Mouse (Mus musculus) hindbrain, embryonic 11.5 days (tissue): ENCODE data around the gene Grk5. TPM values are rescaled to one million over a fixed set of nuclear protein-coding genes. Genes with fewer than 3 reads are reported as not detected.

Experiments
- ATAC-seq: fragments of 200-750 bp; cut with Nextera tagmentation; 2 replicates; pipeline ENCODE4 v1.8.0; 2017; ENCODE audit warnings: mild to moderate bottlenecking, moderate TSS enrichment, moderate library complexity; ENCODE audit not compliant: low FRiP score
- DNase-seq: peaks from one replicate; pipeline ENCODE4 v3.0.0-alpha.2; 2015; ENCODE audit warnings: low spot score
- H3K27ac ChIP-seq: fragments of 300-500 bp; sonication (generic); 2 replicates; pipeline ENCODE4 v1.5.1; 2014; ENCODE audit warnings: mild to moderate bottlenecking, low read depth, low read length
- H3K27me3 ChIP-seq: fragments of 300-500 bp; sonication (generic); 2 replicates; pipeline ENCODE4 v1.6.1; 2014; ENCODE audit warnings: mild to moderate bottlenecking, low read length, moderate library complexity, mixed read lengths; ENCODE audit not compliant: control insufficient read depth, insufficient read depth
- H3K36me3 ChIP-seq: fragments of 300-500 bp; sonication (generic); 2 replicates; pipeline ENCODE4 v1.6.1; 2014; ENCODE audit warnings: mild to moderate bottlenecking, low read length, moderate library complexity, mixed read lengths; ENCODE audit not compliant: control insufficient read depth, insufficient read depth
- H3K4me1 ChIP-seq: fragments of 300-500 bp; sonication (generic); replicated peaks from 2 replicates; pipeline ENCODE4 v1.6.1; 2014; ENCODE audit warnings: low read length, mixed read lengths; ENCODE audit not compliant: control insufficient read depth, insufficient read depth
- H3K4me2 ChIP-seq: fragments of 300-500 bp; sonication (generic); replicated peaks from 2 replicates; pipeline ENCODE4 v1.6.1; 2014; ENCODE audit warnings: mild to moderate bottlenecking, low read depth, low read length
- H3K4me3 ChIP-seq: fragments of 300-500 bp; sonication (generic); 2 replicates; pipeline ENCODE4 v1.5.1; 2014; ENCODE audit warnings: low read depth, low read length
- H3K9ac ChIP-seq: fragments of 300-500 bp; sonication (generic); 2 replicates; pipeline ENCODE4 v1.6.1; 2014; ENCODE audit warnings: low read depth, low read length
- H3K9me3 ChIP-seq: fragments of 300-500 bp; sonication (generic); 2 replicates; pipeline ENCODE4 v1.6.1; 2016; ENCODE audit warnings: low read length; ENCODE audit not compliant: control insufficient read depth
- whole genome bisulfite sequencing: fragments of 180-500 bp; shearing (Covaris S2); extraction: QIAGEN DNeasy Blood & Tissue Kit; methylation state at CpG from one replicate; pipeline ENCODE4 v1.1.7; 2014; 5-methylcytosine and 5-hydroxymethylcytosine counted together
- polyA plus RNA-seq: library from polyadenylated mRNA; unstranded; fragments of >200 nt; fragmentation: Nextera tagmentation; extraction: Ambion mirVana; gene quantifications from 2 replicates; pipeline ENCODE4 v1.2.1, GENCODE M21; 2014

The Grk5 gene
- polyA plus RNA-seq, 1 experiment from 2014 or later, result 3.0 TPM

DNA sequence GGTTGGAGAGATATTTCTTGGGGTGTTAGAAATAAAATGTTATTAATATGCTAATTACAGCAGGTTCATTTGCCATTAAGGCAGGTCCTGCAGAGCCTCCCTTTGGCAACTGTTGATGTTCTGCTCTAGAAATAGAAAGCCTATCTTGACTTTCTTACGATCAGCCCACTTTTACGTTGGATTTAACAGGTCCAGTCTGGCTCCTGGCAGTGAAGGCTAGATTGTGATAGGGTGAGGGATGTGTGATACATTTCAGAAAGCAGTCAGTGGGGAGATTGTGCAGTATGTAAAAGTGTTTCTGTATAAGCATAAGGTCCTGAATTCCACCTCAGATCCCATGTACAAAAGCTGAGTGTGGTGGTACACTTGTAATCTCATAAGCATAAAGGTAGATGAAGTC lies 119.7 kb downstream of the Grk5 start:
- no peak for ATAC-seq
- no peak overlapping the region for H3K4me3 ChIP-seq
- H3K27ac ChIP-seq, result no peak overlapping the region
- H3K9me3 ChIP-seq, result no peaks in the 10 kb centered on the region
- no peak overlapping the region for H3K4me2 ChIP-seq
- H3K36me3 ChIP-seq, result no peaks in the 10 kb centered on the region
- no peak for DNase-seq
- H3K9ac ChIP-seq, result no peak overlapping the region
- no peaks in the 10 kb centered on the region for H3K4me1 ChIP-seq
- H3K27me3 ChIP-seq, result no peaks in the 10 kb centered on the region
- WGBS, result 98% methylated on average over 2 of the region's 2 CpGs

DNA sequence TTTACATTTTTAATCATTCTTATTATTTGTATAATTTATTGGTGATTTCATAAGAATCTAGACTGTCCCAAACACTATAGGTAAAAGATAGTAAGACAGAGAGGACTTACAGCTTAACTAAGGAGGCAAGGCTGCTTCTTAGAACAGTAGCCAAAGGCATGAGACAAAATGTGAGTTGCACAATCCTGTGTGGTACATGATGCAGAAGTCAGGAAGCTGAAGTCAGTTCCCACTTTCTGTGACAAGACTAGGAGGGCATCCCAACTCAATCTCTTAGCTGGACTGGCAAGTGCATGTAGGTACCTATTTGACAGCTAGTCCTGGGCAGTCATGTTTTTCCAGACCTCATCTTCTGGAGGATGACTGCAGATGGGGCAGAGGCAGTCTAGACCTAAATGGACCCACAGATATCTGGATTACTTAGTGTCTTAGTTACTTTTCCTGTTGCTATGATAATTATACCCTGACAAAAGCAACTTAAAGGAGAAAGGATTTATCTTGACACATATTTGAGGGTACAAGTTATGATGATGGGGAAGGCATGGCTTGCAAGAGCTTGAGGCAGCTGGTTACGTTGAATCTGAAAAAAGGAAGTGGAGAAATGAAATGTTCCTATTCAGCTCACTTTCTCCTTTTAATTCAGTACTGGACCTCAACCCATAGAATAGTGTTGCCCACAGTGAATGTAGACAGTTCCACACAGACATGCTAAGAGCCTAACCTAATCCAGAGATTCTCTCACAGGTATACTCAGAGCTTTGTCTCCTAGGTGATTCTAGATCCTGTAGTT lies 128.1 kb downstream of the Grk5 start:
- Histone ChIP-seq H3K27ac (no peak overlapping the region), H3K4me2 (no peak overlapping the region), H3K36me3 (no peaks in the 10 kb centered on the region), H3K9me3 (no peaks in the 10 kb centered on the region), H3K4me1 (no peaks in the 10 kb centered on the region), H3K27me3 (no peaks in the 10 kb centered on the region), H3K4me3 (no peak overlapping the region), H3K9ac (no peak overlapping the region)
- ATAC-seq, result no peak
- no peak for DNase-seq
- WGBS, result 88% methylated on average over 1 of the region's 1 CpGs

DNA sequence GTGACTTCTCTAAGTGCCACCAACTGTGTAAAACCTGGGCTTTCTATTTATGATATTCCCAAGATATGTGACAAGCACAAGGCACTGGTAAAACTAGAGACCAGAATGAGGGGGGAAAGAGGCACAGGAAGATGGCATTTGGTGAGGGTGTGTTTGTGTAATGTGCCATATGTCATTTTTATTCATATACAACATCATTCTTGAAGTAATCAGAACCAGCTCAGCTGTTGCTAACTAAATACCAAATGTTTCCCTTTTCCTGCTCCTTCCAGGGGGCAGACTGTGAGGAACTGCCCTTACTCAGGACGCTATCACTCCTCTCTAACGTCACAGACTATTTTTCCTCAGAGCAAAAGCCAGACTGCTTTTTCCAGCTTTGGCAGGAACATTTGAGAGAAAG lies 132.0 kb downstream of the Grk5 start:
- ATAC-seq, result no peak
- no peak overlapping the region for H3K27ac ChIP-seq
- H3K9me3 ChIP-seq, result no peaks in the 10 kb centered on the region
- H3K27me3 ChIP-seq, result no peaks in the 10 kb centered on the region
- H3K9ac ChIP-seq, result no peak overlapping the region
- H3K4me1 ChIP-seq, result no peaks in the 10 kb centered on the region
- no peaks in the 10 kb centered on the region for H3K36me3 ChIP-seq
- H3K4me3 ChIP-seq, result no peak overlapping the region
- 60% methylated on average over 2 of the region's 2 CpGs for WGBS
- DNase-seq, result no peak
- no peak overlapping the region for H3K4me2 ChIP-seq

DNA sequence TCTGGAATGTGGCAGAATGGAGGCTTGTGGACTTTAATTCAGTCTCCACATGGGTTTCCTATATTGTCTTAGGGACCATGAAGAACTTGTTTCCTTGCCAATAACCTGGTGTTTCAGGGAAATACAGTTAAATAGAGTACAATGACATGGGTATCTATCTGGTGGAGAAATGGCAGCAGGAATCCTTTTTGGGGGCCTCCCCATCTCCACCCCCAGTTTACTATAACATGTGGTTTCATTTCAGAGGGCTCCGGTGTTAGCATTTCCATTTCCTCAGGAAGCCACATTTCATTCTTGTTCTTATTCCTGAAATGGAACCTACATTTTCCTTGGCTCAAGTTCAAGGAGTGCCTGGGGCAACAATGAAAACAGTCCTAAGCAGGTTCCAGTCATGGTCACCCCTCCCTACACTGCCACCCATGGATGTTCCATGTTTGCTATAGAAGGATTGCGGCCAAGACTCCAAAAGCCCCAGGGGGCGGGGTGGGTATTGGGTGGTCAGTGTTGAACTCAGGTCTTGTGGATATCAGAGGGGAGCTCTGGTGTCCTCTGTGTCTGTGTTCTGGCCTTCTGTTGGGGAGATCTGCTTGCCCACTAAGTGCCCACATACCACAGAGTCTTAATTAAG lies 132.5 kb downstream of the Grk5 start:
- WGBS, result 81% methylated on average over 3 of the region's 3 CpGs
- no peak overlapping the region for H3K27ac ChIP-seq
- DNase-seq (no peak), ATAC-seq (no peak)
- H3K27me3 ChIP-seq, result no peaks in the 10 kb centered on the region
- H3K36me3 ChIP-seq, result no peaks in the 10 kb centered on the region
- no peak overlapping the region for H3K4me2 ChIP-seq
- H3K4me1 ChIP-seq, result no peaks in the 10 kb centered on the region
- H3K4me3 ChIP-seq, result no peak overlapping the region
- H3K9me3 ChIP-seq, result no peaks in the 10 kb centered on the region
- no peak overlapping the region for H3K9ac ChIP-seq

DNA sequence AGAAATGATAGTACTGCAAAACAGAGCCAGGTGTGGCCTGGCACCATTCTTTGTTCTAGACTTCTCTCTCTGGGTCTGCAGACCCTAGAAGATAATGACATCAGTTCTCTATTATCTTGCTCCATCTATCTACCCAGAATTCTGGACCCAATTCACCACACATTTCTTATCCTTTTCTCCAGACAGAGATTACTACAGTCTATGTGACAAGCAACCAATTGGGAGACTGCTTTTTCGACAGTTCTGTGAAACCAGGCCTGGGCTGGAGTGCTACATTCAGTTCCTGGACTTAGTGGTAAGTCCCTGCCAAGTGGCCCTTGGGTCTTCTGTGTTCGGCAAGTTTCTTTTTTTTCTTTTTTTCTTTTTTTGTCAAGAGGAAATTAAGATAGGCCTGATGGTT lies 142.0 kb downstream of the Grk5 start:
- Histone ChIP-seq H3K27me3 (no peaks in the 10 kb centered on the region), H3K9me3 (no peaks in the 10 kb centered on the region), H3K27ac (no peak overlapping the region), H3K4me3 (no peak overlapping the region), H3K9ac (no peak overlapping the region), H3K36me3 (no peaks in the 10 kb centered on the region), H3K4me2 (no peak overlapping the region), H3K4me1 (no peaks in the 10 kb centered on the region)
- WGBS, result 89% methylated on average over 2 of the region's 2 CpGs
- DNase-seq (no peak), ATAC-seq (no peak)

DNA sequence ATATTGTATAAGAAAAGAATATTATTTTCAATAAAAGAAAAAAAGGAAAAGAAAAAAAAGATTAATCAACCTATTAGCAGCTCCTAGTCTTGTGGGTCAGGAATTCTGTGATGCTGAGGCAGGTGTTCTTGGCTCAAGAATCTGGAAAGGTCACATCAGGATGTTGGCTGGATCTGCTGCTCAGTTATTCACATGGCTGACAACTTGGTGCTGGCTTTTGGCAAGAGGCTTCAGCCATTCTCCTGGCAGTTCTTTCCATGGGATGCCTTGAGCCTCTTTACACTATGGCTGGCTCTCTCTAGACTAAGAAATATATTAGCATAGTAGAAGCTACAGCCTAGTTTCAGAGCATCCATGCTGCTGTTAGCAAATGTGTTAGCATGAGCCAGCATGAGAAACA lies 149.6 kb downstream of the Grk5 start:
- no peak overlapping the region for H3K27ac ChIP-seq
- H3K4me1 ChIP-seq, result no peaks in the 10 kb centered on the region
- no peaks in the 10 kb centered on the region for H3K9me3 ChIP-seq
- no peak overlapping the region for H3K4me2 ChIP-seq
- H3K36me3 ChIP-seq, result no peaks in the 10 kb centered on the region
- no peak for ATAC-seq
- DNase-seq, result no peak
- H3K4me3 ChIP-seq, result no peak overlapping the region
- no peak overlapping the region for H3K9ac ChIP-seq
- no peaks in the 10 kb centered on the region for H3K27me3 ChIP-seq

DNA sequence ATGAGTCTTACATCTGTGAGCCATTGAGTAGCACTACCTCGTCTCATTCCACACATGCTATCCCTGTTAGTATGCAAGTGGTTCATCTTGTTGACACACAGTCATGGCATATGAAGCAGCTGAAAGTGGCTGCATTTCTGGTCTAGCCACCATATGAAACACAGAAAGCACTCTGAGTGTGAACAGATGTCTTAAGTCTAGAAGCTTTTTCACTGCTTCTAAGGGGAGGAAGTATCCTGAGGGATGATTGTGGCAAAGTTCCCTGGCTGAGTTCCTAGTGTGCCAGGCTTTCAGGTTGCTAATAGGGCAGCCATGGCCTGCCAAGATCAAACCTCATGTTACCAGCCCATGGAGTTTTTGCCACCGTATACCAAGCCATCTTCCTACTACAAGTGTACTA lies 159.1 kb downstream of the Grk5 start:
- H3K9ac ChIP-seq, result no peak overlapping the region
- no peak overlapping the region for H3K4me3 ChIP-seq
- DNase-seq (no peak), ATAC-seq (no peak)
- H3K4me1 ChIP-seq, result no peaks in the 10 kb centered on the region
- no peaks in the 10 kb centered on the region for H3K36me3 ChIP-seq
- H3K4me2 ChIP-seq, result no peak overlapping the region
- 92% methylated on average over 2 of the region's 2 CpGs for WGBS
- H3K27ac ChIP-seq, result no peak overlapping the region
- H3K9me3 ChIP-seq, result no peaks in the 10 kb centered on the region
- no peaks in the 10 kb centered on the region for H3K27me3 ChIP-seq

DNA sequence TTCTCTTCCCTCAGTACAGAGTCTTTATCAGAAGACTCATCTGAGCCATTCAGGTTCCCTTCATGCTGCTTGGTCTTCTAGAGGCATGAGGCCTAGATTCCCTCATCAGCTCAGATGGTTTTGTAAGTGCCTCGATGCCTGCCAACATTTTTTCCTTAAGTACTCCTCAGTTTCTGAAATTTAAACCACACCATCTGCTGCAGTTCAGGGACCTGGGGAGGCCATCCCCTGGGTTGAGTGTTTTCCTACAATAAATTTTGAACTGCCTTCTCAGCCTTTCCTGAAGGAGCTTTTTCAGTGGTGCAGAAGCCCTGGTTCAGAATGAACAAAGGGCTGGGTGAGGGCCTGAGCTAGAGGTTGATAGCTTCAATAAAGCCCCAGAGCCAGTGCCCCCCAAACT lies 159.9 kb downstream of the Grk5 start:
- no peak overlapping the region for H3K9ac ChIP-seq
- no peaks in the 10 kb centered on the region for H3K27me3 ChIP-seq
- H3K27ac ChIP-seq, result no peak overlapping the region
- no peak overlapping the region for H3K4me2 ChIP-seq
- H3K4me1 ChIP-seq, result no peaks in the 10 kb centered on the region
- DNase-seq (no peak), ATAC-seq (no peak)
- H3K4me3 ChIP-seq, result no peak overlapping the region
- WGBS, result 75% methylated on average over 1 of the region's 1 CpGs
- H3K36me3 ChIP-seq, result no peaks in the 10 kb centered on the region
- H3K9me3 ChIP-seq, result no peaks in the 10 kb centered on the region

DNA sequence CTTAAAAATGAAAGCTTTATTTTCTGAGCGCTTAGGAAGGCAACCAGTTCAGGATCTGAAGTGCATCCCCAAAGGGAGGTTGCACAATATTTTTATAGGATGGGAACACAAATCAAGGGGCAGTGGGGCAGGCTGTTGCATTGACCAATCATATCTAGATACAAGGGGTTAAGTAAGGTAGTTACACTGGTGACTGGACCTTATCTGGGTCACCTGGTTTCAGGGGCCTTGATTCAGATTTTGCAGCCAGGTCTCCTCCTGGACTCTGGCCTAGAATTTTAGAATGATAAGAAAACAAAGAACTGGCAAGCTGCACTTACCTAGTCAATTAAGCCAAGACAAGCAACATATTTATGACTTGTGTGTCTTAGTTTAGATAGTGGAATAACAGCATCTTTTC lies 161.6 kb downstream of the Grk5 start:
- no peak for DNase-seq
- H3K27ac ChIP-seq, result no peak overlapping the region
- H3K4me3 ChIP-seq, result no peak overlapping the region
- H3K4me1 ChIP-seq, result no peaks in the 10 kb centered on the region
- ATAC-seq, result no peak
- H3K27me3 ChIP-seq, result no peaks in the 10 kb centered on the region
- H3K9me3 ChIP-seq, result no peaks in the 10 kb centered on the region
- H3K4me2 ChIP-seq, result no peak overlapping the region
- WGBS, result 97% methylated on average over 1 of the region's 1 CpGs
- no peaks in the 10 kb centered on the region for H3K36me3 ChIP-seq
- no peak overlapping the region for H3K9ac ChIP-seq
